Mouse (Mus musculus) embryonic fibroblast, embryonic 13.5 days (primary cell): Measurements from ENCODE around the gene Fbxw4.

Experiments
- CTCF ChIP-seq: IDR thresholded peaks from 2 replicates; pipeline ENCODE4 v1.5.1; 2011; ENCODE audit warnings: mild to moderate bottlenecking, control low read depth, low read length, moderate library complexity, borderline replicate concordance; ENCODE audit not compliant: insufficient read depth
- POLR2A ChIP-seq: IDR thresholded peaks from 2 replicates; pipeline ENCODE4 v1.6.1; 2011; ENCODE audit warnings: low read depth, mild to moderate bottlenecking, control low read depth, low read length, moderate library complexity

DNA sequence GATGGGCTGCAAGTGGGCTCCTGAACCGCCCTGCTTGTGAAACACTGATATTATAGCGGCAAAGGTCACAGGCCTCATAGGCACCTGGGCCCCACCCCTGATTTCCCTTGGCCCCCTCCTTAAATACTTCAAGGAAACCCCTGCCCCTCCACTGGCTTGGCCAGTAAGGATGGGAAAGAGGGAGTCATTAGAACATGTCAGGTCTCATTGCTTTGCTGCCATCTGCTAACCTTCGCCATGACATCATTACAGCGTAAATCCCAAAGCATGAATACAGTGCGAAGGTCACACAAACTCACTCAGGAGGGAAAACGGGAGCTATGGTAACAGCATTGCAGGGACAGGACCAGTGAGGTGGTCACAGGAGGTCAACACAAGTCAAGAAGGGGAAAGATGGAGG lies 63.7 kb downstream of the Fbxw4 start:
- TF ChIP-seq POLR2A, result no peak
- no peak for TF ChIP-seq CTCF
